Mouse (Mus musculus) cerebellum, adult 2 months (tissue): ENCODE results near the gene Zfp653.

Experiments used
- CTCF ChIP-seq: fragments of 200-500 bp; IDR thresholded peaks from 2 replicates; pipeline ENCODE4 v1.5.1; 2011; ENCODE audit warnings: low read depth, mild to moderate bottlenecking, control low read depth, low read length, moderate library complexity, borderline replicate concordance; ENCODE audit not compliant: insufficient read depth
- POLR2A ChIP-seq: fragments of 200-500 bp; IDR thresholded peaks from 2 replicates; pipeline ENCODE4 v1.6.1; 2011; ENCODE audit warnings: low read length, control low read depth, borderline replicate concordance; ENCODE audit not compliant: insufficient read depth

DNA sequence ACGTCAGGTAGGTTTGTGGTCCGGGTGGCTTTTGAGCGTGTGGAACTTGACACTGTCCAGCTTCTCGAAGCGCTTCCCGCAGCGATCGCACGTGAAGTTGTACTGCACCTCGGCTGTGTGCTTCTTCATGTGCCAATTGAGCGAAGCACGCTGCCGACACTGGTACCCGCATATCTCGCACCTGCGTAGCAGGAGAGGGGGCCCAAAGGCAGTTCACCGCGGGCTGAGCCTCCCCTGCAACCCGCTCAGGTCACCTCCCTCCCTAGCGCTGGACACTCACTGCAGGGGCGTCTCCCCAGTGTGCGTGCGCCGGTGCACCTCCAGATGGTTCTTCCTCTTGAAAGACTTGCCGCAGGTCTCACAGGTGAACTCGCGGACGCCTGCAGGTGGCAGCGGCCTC, 15.5 kb downstream of the Zfp653 start:
- no peak for TF ChIP-seq CTCF
- no peak for TF ChIP-seq POLR2A
